Mouse (Mus musculus) cerebellum, postnatal 36 days (tissue): ENCODE measurements at regions not wholly inside any gene's neighbourhood (a gene's known extent, or its start where the extent isn't known, plus 50 kb on each side); places are given as distances from the start of the nearest gene placed in this dataset.

Source experiments
- DNase-seq, 2 experiments: peaks; one replicate each; pipeline ENCODE4 v3.0.0; 2021 to 2022; ENCODE audit warnings: mixed read lengths in 2 of 2

GRCm38 (mm10) chr6:14044654-14045053 lies 173.3 kb upstream of the 2610001J05Rik start:
- DNase-seq: no peak

DNA sequence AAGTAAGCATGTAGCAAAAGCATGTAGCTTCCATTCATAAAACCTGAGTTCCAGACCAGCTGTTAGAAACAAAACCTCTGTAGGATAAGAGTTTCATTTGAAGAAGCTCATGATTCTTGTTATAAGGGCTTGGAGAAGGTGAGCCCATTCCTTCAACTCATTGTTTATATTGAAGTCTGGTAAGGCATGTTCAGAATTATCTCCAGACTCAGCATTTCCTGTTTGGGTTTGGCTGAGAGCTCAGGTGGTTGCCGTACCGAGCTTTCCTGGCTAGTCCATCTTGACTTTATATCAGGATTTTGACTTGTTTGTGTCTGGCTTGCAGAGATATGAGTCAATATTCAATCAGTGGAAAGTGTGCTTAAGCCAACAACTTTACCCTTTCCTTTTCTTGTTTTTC lies 154.6 kb upstream of the 2610001J05Rik start:
- DNase-seq: no peak

- no peak for DNase-seq
These were observed 147.6 kb upstream of the 2610001J05Rik start for GRCm38 (mm10) chr6:14018928-14019327.

DNA sequence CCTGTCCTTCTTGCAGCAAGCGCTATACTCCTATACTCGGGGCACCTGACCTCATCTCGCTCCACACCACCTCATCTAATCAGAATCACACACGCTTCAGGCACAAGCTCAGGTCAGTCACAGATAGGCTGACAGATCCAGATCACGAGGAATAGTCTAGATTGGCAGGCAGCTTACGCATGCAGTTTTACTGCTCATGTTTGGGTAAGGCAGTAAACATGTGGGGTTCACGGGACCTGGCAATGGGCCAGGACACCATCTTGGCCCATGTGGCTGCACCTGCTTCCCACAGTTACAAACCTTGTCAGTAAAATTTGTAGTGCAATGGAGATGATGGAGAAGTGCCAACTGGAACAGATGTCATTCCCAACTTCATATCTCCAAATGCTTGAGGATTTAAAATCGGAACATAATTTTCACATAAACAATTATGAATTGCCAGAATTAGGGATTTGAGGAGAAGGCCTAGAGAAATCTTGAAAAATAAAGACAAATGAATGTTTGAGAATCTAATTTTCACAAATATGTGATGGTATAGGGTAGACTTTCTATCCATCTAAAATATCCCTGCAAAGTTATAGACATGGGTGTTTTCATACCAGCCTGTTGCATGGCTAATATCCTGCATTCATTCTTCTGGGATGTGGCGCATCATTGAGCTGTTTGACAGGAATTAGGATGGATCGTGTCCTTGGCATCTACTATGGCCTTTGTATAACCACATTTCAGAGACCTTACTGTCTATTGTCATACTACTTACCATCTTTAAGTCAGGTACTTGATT lies 111.5 kb upstream of the 2610001J05Rik start:
- DNase-seq: peak; percentile 73 to 74

DNA sequence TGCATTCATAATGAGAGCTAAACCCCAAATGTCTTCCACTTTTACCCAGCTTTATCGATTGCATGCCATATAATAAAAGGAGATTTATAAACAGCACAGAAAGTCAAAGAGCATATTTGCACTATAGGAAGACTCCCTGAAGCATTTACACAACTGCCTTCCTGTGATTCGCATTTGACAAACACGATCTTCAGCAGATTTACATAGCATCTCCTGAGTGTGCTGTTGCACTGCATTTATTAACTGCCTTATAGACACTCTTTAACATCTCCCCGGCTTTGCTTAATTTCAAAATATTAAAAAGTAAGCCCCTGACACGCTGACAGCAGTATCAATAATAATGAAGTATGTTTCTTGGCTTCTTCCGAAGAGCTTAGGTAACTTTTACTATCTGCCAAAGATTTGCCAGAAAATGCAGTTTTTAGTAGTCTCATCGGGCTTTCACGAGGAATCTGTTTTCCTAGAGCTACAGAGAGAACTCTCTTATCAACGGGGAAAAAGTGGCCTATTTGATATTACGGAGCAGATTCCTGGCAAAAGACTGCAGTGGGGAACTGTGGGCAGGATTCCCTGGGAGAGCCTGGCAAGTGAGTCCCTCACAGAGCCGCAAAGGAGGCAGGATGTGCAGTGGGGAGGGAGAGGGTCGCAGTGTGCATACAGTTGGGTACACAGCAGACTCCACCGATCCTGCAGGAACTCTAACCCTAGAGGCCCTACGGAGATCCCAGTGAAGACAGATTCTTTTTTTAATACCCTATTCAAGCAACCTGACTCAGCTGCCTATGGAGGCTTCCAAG lies 103.6 kb upstream of the 2610001J05Rik start:
- peak; percentile 23 to 24 for DNase-seq

- no peak for DNase-seq
These were observed 93.2 kb upstream of the 2610001J05Rik start for GRCm38 (mm10) chr6:13964471-13964870.

DNA sequence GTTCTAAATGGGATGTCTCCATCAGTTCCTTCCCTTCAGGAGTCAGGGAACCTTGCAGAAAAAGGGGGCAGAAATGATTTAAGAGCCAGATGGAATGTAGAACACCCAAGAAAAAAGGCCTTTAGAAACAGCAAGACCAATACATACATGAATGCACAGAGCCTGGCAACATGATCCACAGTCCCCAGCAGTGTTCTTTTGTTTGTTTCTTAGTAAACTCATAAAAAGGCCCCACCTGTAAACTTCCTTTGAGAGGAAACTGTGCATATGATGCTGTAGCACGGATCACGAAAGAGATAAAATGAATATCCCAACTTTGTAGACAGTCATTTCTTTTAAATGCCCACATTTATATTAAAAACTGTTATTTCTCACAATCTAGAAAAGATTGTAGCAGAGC lies 92.7 kb upstream of the 2610001J05Rik start:
- no peak for DNase-seq

DNA sequence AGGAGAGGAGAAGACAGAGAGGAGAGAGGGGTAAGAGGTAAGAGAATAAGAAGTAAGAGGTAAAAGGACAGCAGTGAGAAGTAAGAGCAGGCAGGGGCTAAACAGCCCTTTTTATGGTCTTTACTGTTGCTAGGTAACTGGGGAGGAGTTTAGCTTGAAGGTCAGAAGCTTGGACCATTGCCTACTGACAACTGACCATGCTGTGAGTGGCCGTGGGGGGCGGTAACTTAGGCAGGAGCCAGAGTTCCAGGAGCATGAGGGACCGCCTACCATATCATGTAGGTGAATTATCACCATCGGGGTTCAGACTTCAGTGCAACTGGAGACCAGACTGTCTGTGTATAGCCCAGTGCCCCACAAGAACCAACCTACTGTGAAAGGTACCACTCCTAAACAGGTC lies 78.3 kb upstream of the 2610001J05Rik start:
- DNase-seq: no peak

DNA sequence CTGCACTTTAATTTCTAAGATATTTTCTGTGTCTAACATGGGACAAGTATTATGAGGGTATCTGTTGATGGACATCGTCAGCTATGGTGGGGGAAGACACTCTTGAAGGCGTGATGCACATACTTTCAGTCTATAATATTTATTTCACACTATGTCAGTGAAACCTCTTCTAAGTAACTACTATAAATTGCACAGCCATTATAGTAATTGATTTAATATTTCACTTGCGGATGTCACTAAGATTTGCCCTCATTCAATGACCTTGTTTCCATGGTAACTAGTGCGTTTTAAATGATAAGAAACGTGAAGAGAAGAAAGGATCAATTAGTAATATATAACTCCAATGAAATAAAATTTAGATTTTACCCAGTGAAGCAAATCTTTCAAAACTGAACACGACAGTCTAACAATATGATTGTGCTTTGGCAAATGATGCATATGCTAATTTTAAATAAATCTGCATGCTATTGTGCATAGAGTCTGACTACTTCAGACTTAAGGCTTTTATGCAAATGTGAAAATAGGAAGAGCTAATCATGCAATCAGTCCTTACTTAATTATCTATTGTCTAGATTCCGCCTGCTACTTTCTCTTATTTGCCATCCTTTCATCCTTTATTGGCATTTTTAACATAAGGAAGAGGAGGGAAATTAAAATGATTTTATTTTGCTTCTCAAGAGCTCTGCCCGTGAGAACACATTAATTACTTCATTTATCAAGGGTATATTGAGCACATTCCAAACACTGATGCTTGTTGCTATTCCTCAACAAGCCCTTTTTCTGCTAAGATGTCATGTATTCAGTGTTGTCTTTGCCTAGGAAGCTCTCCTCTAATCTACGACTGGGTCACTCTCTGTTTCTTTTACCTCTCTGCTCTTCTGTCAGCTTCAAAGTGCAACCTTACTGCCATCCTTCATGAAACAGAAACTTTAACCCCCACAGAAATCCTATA lies 49.8 kb upstream of the 2610001J05Rik start:
- no peak for DNase-seq
